Mouse (Mus musculus): ENCODE measurements at regions not wholly inside any gene's neighbourhood (a gene's known extent, or its start where the extent isn't known, plus 50 kb on each side); places are given as distances from the start of the nearest gene placed in this dataset.

- peak; percentile 72 for TF ChIP-seq CTCF (conservative IDR thresholded peaks at IDR 0.05; ENCODE audit: low read length)
- TF ChIP-seq NANOG (IDR thresholded peaks at IDR 0.05; ENCODE audit: borderline replicate concordance, low read length): no peak
Observed at GRCm38 (mm10) chr13:6836351-6837074, 187.9 kb upstream of the Pfkp start.
